Mouse (Mus musculus) cerebellum, adult 2 months (tissue): ENCODE results near the gene Bdh2. TPM values are rescaled to one million over a fixed set of nuclear protein-coding genes. Genes with fewer than 3 reads are reported as not detected.

Source experiments
- DNase-seq, 2 experiments: peaks; one replicate each; pipeline ENCODE4 v3.0.0; 2021
- H3K27ac ChIP-seq: fragments of 200-500 bp; 2 replicates; pipeline ENCODE4 v1.5.1; 2012; ENCODE audit warnings: low read length, control low read depth, inconsistent platforms; ENCODE audit not compliant: insufficient read depth
- H3K27me3 ChIP-seq: fragments of 200-500 bp; 2 replicates; pipeline ENCODE4 v1.6.1; 2012; ENCODE audit warnings: inconsistent platforms, mild to moderate bottlenecking, low read length, moderate library complexity; ENCODE audit not compliant: control insufficient read depth, insufficient read depth
- H3K4me1 ChIP-seq: fragments of 200-500 bp; 2 replicates; pipeline ENCODE4 v1.6.1; 2011; ENCODE audit warnings: low read length; ENCODE audit not compliant: control insufficient read depth, insufficient read depth
- H3K4me3 ChIP-seq: fragments of 200-500 bp; replicated peaks from 2 replicates; pipeline ENCODE3; 2011; ENCODE audit warnings: mild to moderate bottlenecking, low read depth, low read length, control low read depth; ENCODE audit not compliant: insufficient read depth
- CTCF ChIP-seq: fragments of 200-500 bp; IDR thresholded peaks from 2 replicates; pipeline ENCODE4 v1.5.1; 2011; ENCODE audit warnings: low read depth, mild to moderate bottlenecking, control low read depth, low read length, moderate library complexity, borderline replicate concordance; ENCODE audit not compliant: insufficient read depth
- POLR2A ChIP-seq: fragments of 200-500 bp; IDR thresholded peaks from 2 replicates; pipeline ENCODE4 v1.6.1; 2011; ENCODE audit warnings: low read length, control low read depth, borderline replicate concordance; ENCODE audit not compliant: insufficient read depth
- WGBS: fragments of 180-500 bp; shearing (Covaris S2); methylation state at CpG from one replicate; pipeline ENCODE4 v1.1.7; 2018; 5-methylcytosine and 5-hydroxymethylcytosine counted together
- polyA plus RNA-seq: library from polyadenylated mRNA; depleted of rRNA; stranded (reverse); fragments of >200 nt; gene quantifications from 2 replicates; pipeline ENCODE4 v1.2.3, GENCODE M21; 2012

Bdh2 gene
- polyA plus RNA-seq, 1 experiment, result 4.4 TPM

DNA sequence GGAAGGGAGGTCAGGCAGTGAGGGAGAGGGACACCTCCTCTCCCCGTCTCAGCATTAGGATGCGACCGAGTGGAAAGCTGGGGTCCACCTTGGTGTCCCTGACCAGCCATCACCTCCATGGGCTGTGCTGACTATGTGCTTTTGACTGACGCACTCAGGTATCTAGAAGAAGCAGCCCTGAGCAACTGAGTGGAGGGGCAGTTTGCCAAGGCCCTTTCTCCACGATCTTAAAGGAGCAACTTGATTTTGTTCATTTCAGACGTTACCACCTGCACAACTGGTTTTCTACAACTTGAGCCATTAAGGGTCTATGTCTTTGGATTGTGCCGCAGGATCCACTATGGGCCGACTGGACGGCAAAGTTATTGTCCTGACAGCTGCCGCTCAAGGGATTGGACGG lies 4.2 kb downstream of the Bdh2 start:
- Histone ChIP-seq H3K4me1 (no peaks in the 10 kb centered on the region), H3K27ac (no peak overlapping the region), H3K4me3 (no peak overlapping the region), H3K27me3 (no peaks in the 10 kb centered on the region)
- no peak for DNase-seq
- TF ChIP-seq CTCF, result no peak
- no peak for TF ChIP-seq POLR2A
- WGBS, result 77% methylated on average over 11 of the region's 11 CpGs

DNA sequence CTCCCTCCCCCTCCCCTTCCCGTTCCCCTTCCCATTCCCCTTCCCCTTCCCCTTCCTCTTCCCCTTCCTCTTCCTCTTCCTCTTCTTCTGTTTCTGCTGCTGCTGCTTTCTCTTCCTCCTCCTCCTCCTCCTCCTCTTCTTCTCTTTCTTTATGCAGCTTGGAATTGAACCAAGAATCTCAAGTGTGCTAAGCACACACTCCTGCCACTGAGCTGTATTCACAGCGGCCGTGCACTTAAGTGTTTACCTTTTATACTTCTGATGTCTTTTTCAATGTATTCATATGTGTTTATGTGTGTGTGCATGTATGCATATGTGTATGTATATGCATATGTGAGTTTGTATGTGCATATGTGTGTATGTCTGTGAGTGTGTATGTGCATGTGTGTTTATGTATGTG lies 4.8 kb downstream of the Bdh2 start:
- Histone ChIP-seq H3K4me3 (no peak overlapping the region), H3K4me1 (no peaks in the 10 kb centered on the region), H3K27me3 (no peaks in the 10 kb centered on the region), H3K27ac (no peak overlapping the region)
- no peak for DNase-seq
- no peak for TF ChIP-seq CTCF
- TF ChIP-seq POLR2A, result no peak
- WGBS, result 76% methylated on average over 3 of the region's 3 CpGs

DNA sequence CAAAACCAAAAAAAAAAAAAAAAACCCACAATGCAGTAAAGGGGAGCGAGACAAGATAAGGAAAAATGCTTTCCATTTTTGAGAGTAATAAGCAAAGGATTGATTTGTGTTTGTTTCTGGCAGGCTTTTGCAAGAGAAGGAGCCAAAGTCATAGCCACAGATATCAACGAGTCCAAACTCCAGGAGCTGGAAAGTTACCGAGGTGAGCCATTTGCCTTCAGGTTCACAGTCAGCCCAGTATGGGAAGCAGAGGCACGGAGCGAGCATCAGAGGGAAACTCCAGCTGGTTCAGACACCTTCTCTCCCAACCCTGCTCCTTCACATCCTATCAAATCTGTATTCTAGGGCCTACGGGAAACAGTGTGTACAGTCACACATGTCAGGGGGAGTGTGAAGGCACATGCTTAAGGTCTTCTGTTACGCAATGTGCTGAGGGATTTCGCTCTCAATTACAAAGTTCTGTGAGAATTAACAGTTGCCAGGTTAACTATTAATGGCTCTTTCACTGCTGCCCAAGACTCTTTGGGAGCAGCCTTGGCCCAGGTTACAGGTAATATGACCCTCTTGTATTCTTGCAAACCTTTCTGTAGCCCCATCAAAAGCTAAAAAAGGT lies 7.2 kb downstream of the Bdh2 start:
- Histone ChIP-seq H3K4me3 (no peak overlapping the region), H3K4me1 (no peaks in the 10 kb centered on the region), H3K27me3 (no peaks in the 10 kb centered on the region), H3K27ac (no peak overlapping the region)
- no peak for DNase-seq
- 86% methylated on average over 8 of the region's 8 CpGs for WGBS
- no peak for TF ChIP-seq POLR2A
- TF ChIP-seq CTCF, result no peak

DNA sequence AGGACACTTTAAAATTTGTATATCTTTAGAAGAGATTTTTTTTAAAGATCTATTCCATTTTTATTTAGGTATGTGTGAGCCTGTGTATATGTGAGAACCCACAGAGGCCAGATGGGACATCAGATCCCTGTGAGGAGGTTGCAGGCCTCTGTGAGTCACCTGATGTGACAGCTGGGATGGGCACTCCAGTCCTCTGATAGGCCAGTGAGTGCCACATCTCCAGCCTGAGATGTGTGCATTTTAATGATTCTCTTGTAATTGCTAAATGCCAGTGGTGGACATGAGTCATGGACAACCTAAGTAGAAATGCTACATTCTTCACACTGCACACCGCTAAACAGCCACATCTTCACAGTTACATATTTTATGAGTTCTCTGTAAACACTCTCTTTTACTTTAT lies 8.1 kb downstream of the Bdh2 start:
- H3K27me3 ChIP-seq, result no peaks in the 10 kb centered on the region
- 91% methylated on average over 1 of the region's 1 CpGs for WGBS
- no peak for DNase-seq
- no peak for TF ChIP-seq CTCF
- no peak for TF ChIP-seq POLR2A
- H3K27ac ChIP-seq, result no peak overlapping the region
- no peak overlapping the region for H3K4me3 ChIP-seq
- H3K4me1 ChIP-seq, result no peaks in the 10 kb centered on the region

DNA sequence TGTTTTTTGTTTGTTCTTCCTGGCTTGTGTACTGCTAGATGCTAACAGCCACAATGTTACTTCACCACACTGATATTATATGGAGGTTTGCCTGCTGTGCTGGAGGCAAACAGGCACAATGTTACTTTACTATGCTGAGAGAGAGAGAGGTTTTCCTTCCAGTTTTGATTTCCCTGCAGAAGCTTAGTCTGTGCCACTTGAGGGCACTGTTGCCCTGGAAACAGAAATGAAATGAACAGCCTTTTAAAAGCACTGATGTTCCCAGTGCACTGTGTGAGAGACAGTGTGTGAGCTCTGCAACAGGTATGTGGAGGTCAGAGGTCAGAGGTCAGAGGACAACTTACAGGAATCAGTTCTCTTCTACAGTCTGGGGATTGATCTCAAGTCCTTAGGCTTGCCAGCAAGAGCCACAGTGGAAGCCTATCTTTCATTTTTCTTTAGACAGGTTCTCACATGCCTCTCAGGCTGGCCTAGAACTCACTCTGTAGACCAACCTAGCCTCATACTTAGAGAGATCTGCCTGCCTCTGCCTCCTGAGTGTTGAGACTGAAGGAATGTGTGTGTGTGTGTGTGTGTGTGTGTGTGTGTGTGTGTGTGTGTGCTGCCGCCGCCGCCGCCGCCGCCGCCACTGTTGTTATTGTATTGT lies 9.4 kb downstream of the Bdh2 start:
- no peak overlapping the region for H3K4me3 ChIP-seq
- WGBS, result over 99% methylated on average over 7 of the region's 7 CpGs
- no peaks in the 10 kb centered on the region for H3K27me3 ChIP-seq
- no peak for TF ChIP-seq POLR2A
- TF ChIP-seq CTCF, result peak; percentile 58
- H3K4me1 ChIP-seq, result no peaks in the 10 kb centered on the region
- no peak overlapping the region for H3K27ac ChIP-seq
- DNase-seq, result peak in 1 of 2 experiments; percentile 30

DNA sequence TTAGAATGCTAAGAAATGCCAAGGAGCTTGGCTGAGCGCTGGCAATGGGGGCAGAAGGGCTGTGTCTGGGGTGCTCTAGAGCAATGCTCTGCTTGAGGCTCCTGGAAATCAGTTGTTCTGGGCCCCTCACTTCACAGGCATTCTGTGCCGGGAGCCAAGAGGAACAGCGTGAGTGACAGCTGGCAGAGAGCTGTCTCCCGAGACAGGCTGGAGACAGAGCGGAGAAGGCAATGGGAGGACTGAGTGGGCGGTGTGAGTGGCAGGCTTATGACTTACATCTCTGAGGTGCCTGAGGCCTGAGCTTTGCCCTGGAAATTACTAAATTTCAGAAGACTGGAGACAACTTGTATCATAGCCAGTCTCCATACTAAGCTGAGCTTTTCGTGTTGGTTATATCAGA lies 12.7 kb downstream of the Bdh2 start:
- Histone ChIP-seq H3K27me3 (no peaks in the 10 kb centered on the region; the same call in 1 of the 2 replicates), H3K27ac (no peak overlapping the region), H3K4me1 (no peaks in the 10 kb centered on the region), H3K4me3 (no peak overlapping the region)
- WGBS, result 36% methylated on average over 7 of the region's 7 CpGs
- DNase-seq, result peak in 1 of 2 experiments; percentile 5
- TF ChIP-seq POLR2A, result no peak
- TF ChIP-seq CTCF, result no peak

DNA sequence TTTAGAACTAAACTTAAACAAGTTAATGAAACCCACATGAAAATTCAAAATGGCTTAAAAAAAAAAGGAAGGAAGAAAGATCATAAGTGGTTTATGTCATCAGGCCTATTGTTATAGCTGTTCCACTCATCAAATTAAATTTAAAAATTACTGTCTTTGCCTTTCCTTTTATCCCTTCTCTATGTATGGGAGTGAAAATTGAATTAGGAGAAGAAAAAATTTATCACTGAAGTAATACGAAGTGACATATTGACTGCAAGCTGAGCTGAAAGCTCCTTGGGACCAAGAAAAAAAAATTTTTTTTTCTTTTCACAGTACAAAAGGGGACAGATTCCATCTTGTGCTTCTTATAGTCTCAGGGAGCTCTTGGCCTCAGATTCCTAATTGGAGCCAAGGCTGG lies 14.5 kb downstream of the Bdh2 start:
- WGBS, result 85% methylated on average over 1 of the region's 1 CpGs
- Histone ChIP-seq H3K4me1 (no peaks in the 10 kb centered on the region), H3K27me3 (no peaks in the 10 kb centered on the region; the same call in 1 of the 2 replicates), H3K4me3 (no peak overlapping the region), H3K27ac (no peak overlapping the region)
- DNase-seq, result no peak
- TF ChIP-seq CTCF, result no peak
- TF ChIP-seq POLR2A, result no peak

DNA sequence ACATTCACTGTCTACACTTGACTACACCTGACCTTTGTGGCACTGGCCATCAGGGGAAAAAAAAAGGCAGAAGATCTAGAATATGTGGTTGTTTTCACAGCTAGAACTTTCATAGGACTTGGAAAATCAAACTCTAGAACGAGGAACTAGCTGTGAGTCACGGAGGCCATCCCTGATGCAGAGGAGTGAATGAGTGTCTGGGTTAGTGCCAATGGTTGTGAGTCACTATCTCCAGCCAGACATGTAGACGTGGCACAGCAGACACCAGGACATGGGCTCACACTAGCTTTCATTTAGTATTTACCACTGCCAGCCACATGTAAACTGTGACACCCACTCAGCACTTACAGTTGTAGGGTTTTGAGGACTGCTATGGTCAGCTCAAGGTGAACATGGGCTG lies 17.5 kb downstream of the Bdh2 start:
- WGBS, result 67% methylated on average over 3 of the region's 3 CpGs
- no peak overlapping the region for H3K27ac ChIP-seq
- no peak for DNase-seq

More for the DNA sequence above, 17.5 kb downstream of the Bdh2 start:
- TF ChIP-seq CTCF (no peak), POLR2A (no peak)
- no peaks in the 10 kb centered on the region for H3K4me1 ChIP-seq
- no peaks in the 10 kb centered on the region; the same call in 1 of the 2 replicates for H3K27me3 ChIP-seq
- no peak overlapping the region for H3K4me3 ChIP-seq
